ENCODE assay signal across 18 mouse cellular contexts in the genomic region with DNA sequence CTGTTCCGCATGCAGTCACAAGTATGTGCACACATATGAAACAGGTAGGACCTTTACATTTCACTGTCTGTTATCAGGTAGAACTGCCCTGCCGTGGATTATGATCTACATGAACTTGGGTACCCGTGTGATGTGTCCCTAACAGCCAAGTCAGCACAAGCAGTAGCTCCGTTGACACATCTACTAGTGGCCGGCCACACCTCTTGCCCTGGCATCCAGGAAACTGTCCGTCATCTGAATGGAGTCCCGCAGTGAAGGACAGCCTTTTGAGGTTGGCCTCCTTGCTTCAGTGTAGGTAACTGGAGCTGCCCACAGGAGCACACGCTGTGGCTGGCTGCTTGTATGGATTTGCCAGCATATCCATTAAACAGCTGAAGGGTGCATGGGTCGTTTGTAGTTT. TPM values are rescaled to one million over a fixed set of nuclear protein-coding genes. Genes with fewer than 3 reads are reported as not detected.
"Had no signal": no experiment of that assay in that cellular context is flagged by ENCODE, and none has a peak within 500 bp of the region (broad histone marks: within the 10 kb centered on the region; RNA-seq: fewer than 3 reads in every experiment).

No protein-coding gene starts in this region.

- ATAC-seq: intestine, embryonic 16.5 days; midbrain, embryonic 15.5 days had no signal

- DNase-seq: kidney, adult 18-20 months; kidney, adult 9 months; kidney, postnatal 36 days; layer of hippocampus, postnatal 36 days; lung, postnatal 14 days; right cerebral cortex, adult 18-20 months; right cerebral cortex, postnatal 25 days; thymus, adult 18-20 months; thymus, postnatal 36 days had no signal

- H3K9ac ChIP-seq: liver, embryonic 14.5 days; midbrain, embryonic 12.5 days; midbrain, embryonic 15.5 days; neural tube, embryonic 12.5 days; neural tube, embryonic 15.5 days had no signal

- H3K27ac ChIP-seq: left cerebral cortex, adult 2 months; liver, embryonic 14.5 days; macrophage; midbrain, embryonic 12.5 days; midbrain, embryonic 15.5 days; neural tube, embryonic 12.5 days; neural tube, embryonic 15.5 days had no signal

- H3K4me3 ChIP-seq: left cerebral cortex, adult 2 months; midbrain, embryonic 12.5 days; midbrain, embryonic 15.5 days; neural tube, embryonic 12.5 days; neural tube, embryonic 15.5 days had no signal

- H3K4me2 ChIP-seq: midbrain, embryonic 12.5 days; midbrain, embryonic 15.5 days; neural tube, embryonic 12.5 days; neural tube, embryonic 15.5 days had no signal

- H3K27me3 ChIP-seq: midbrain, embryonic 12.5 days; midbrain, embryonic 15.5 days; neural tube, embryonic 12.5 days; neural tube, embryonic 15.5 days had no signal

- H3K4me1 ChIP-seq: midbrain, embryonic 12.5 days; midbrain, embryonic 15.5 days; neural tube, embryonic 12.5 days; neural tube, embryonic 15.5 days had no signal

RNA-seq across cellular contexts. Expression of a gene that starts 35.4 kb away (rescaled TPM):
- polyA plus RNA-seq: liver, adult 2 months; macrophage had no signal
